Mouse (Mus musculus) stomach, postnatal 0 days (tissue): ENCODE results near the gene Lpcat3.

Experiments
- CTCF ChIP-seq: IDR thresholded peaks from 2 replicates; pipeline ENCODE4 v1.5.1; 2016; ENCODE audit warnings: antibody characterized with exemption, low read depth, mild to moderate bottlenecking, moderate library complexity
- EP300 ChIP-seq: optimal IDR thresholded peaks from 2 replicates; pipeline ENCODE3; 2016; ENCODE audit warnings: antibody characterized with exemption

GRCm38 (mm10) chr6:124676171-124676570, 13.3 kb downstream of the Lpcat3 start:
- TF ChIP-seq CTCF (no peak), EP300 (no peak)
